Mouse (Mus musculus) spleen, postnatal 36 days (tissue): ENCODE data around the gene Slc15a2.

Source experiments
- DNase-seq, 2 experiments: peaks; one replicate each; pipeline ENCODE4 v3.0.0; 2022; ENCODE audit warnings: low spot score in 2 of 2, mixed read lengths in 1 of 2

Gene Slc15a2

GRCm38 (mm10) chr16:36770191-36770771 lies 14.5 kb downstream of the Slc15a2 start:
- DNase-seq = no peak

GRCm38 (mm10) chr16:36751979-36752378 lies 32.8 kb downstream of the Slc15a2 start:
- no peak for DNase-seq

DNA sequence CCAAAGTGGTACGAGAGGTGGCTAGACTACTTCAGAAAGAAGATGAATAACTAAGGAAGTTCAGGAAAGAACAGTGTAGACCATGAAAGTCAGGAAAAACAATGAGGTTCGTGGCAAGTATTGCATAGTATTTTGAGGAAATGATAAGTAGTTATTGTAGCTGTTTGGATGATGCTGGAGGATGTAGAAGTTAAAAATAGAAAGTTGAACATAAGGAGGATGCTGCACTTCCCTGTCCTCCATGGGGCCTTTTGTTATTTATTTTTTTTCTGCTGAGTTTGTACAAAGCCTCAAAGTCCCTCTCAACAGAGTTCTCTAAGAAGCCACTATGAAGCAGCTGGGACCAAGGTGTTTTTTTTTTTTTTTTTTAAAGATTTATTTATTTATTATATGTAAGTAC lies 37.0 kb downstream of the Slc15a2 start:
- DNase-seq = no peak

DNA sequence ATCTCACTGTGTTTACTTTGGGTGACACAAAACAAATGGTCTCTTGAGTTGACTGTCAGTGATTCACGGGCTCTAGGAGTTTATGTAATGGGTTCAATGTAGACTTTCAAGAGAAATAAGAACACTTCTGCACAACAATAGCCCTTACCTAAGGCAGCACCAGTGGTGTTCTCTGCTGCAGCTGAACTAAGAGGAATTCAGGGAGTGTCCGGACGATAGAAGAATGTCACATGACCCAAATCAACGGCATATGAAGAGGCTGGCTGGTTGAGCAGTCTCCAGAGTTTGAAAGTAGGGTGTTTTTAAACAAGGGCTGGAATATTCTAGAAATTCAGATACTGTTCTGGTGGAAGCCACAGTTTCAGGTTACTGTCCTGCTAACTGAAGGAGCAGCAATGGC lies 37.7 kb downstream of the Slc15a2 start:
- no peak for DNase-seq

- DNase-seq = no peak
These were observed 41.2 kb downstream of the Slc15a2 start for GRCm38 (mm10) chr16:36743580-36743979.

DNA sequence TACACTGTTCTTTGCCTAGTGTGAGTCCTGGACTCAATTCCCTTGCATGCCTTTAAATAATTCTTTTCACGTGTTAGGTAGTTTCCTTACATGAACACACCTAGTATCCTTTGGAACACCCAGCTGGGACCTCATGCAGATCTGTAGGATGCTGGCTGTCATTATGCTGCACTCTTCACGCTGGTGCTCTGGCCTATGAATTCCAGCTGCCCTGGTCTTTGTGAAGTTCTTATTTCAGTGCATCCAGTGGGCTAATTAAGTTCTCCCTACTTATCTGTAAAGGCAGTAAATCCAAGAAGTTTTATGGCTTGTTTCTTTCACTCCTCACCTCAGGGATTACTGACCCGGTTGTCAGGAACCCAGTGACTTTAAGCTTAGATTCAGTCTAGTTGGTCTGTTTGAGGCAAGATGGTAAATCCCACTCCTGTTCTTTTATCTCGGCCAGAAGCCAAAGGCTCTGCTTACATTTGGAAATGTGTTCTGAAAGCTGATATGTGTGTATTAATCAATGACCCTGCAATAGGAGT lies 45.3 kb downstream of the Slc15a2 start:
- no peak for DNase-seq

- DNase-seq = no peak
These were observed 49.3 kb downstream of the Slc15a2 start for GRCm38 (mm10) chr16:36735421-36735820.

- no peak for DNase-seq
These were observed 50.9 kb downstream of the Slc15a2 start for GRCm38 (mm10) chr16:36733827-36734226.

DNA sequence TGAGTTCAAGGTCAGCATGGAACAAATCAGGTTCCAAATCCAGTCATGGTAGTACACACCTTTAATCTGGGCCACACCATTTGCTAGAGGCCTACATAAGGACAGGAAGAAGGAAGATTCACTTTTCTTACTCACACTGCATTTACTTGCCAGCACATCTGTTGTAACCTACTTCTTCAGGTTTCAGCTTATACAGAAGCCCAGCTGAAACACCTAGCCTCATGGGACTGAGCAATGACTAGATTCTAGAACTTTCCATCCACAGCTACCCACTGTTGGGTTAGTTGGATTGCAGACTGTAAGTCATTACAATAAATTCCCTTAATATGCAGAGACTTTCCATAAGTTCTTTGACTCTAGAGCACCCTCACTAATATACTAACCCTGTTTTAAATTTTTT lies 52.2 kb downstream of the Slc15a2 start:
- DNase-seq = no peak

GRCm38 (mm10) chr16:36728959-36729358 lies 55.8 kb downstream of the Slc15a2 start:
- no peak for DNase-seq

GRCm38 (mm10) chr16:36723880-36724443 lies 60.8 kb downstream of the Slc15a2 start:
- DNase-seq = peak; percentile 53 to 57

GRCm38 (mm10) chr16:36722739-36723138 lies 62.0 kb downstream of the Slc15a2 start:
- DNase-seq = no peak

GRCm38 (mm10) chr16:36720194-36721055 lies 64.3 kb downstream of the Slc15a2 start:
- no peak for DNase-seq

DNA sequence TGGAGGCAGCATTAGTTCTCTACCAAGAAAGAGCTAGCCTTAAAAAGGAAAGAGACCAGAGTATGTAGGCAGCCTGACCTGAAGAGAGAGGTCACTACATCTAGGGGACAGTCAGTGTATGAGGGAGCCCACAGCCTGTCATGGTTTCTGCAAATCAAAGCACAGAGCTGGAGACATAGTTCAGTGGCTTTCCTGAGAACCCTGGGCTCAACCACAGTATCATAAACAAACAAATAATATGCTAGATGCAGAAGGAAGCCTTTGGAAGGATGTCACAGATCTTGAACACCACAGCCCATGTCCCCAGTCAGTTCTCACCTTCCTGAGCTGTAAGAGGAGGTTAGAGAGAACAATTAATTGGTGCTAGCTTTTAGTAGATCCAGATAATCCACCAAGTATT lies 66.1 kb downstream of the Slc15a2 start:
- DNase-seq = no peak

DNA sequence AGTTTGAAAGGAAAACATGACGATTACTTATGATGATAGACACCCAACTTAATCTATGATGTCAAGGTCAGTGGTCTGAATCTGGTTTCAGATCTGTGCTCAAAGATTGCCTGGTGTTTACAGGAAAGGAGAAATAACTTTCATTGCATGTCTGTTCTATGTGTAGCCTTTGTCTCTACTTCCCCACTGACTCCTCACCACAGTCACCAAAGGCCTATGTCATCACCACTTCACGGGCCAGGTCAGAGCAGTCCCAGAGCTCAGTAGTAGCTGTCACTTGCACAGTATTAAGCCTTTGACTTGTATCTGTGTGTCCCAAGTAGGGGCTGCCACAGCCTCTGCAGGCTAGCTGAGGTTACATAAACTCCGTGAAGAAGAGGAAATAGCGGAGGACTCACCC lies 67.3 kb downstream of the Slc15a2 start:
- peak in 1 of 2 experiments; percentile 19 for DNase-seq

GRCm38 (mm10) chr16:36711760-36712159 lies 73.0 kb downstream of the Slc15a2 start:
- peak; percentile 86 to 88 for DNase-seq

DNA sequence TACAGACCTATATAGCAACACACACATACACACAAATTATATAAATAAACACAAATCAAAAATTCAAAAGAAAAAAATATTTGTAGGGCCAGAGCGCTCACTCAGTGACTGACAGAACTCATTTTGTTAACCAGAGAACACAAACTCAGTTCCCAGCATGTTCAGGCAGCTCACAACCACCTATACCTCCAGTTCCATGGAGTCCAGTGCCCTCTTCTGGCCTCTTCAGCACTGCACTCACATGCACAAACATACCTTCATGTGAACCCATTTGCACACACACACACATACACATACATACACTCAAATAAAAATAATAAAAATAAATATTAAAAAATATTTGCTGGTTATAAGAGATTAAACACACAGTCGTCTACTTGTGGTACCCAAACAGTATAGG lies 74.0 kb downstream of the Slc15a2 start:
- DNase-seq = peak in 1 of 2 experiments; percentile 27

GRCm38 (mm10) chr16:36709405-36709804 lies 75.4 kb downstream of the Slc15a2 start:
- peak; percentile 76 to 78 for DNase-seq

DNA sequence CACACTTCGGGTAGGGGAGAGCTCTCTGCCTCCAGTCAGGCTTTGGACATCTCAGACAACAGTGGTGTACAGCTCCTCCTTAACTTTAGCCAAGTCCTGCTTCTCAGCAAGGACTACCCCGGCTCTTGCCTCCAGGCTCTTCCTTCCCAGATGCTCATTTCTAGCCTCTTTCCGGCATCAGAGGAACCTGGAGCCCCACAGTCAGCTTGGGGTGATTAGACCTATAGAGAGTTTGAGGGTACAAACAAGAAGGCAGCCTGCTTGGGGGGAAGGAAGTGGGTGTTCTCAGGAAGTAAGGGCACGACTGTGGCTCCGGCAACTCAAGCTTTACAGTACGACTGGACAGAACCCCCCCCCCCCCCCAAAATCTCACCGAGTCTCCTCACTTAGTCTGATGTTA lies 76.0 kb downstream of the Slc15a2 start:
- DNase-seq = peak; percentile 60 to 65

- DNase-seq = no peak
These were observed 76.9 kb downstream of the Slc15a2 start for GRCm38 (mm10) chr16:36707702-36708423.

- DNase-seq = no peak
These were observed 84.3 kb downstream of the Slc15a2 start for GRCm38 (mm10) chr16:36700484-36700883.
